Mouse (Mus musculus) 416B (cell line): ENCODE results near the gene Elavl1.
"Not testable (repeated sequence)": the region's sequence is repeated elsewhere in the genome, so short reads cannot be mapped to it uniquely, and the experiment has no call there.

Source experiments
- DNase-seq: peaks from one replicate; pipeline ENCODE4 v3.0.0; 2011; ENCODE audit warnings: low read depth

Elavl1 gene

GRCm38 (mm10) chr8:4257350-4257749 is 67.9 kb downstream of the Elavl1 start:
- DNase-seq: no peak

- DNase-seq: no peak
These were observed 68.3 kb downstream of the Elavl1 start for GRCm38 (mm10) chr8:4256911-4257310.

- DNase-seq: not testable (repeated sequence)
These were observed 69.7 kb downstream of the Elavl1 start for GRCm38 (mm10) chr8:4255471-4255870.

- peak; percentile 76 for DNase-seq
These were observed 71.2 kb downstream of the Elavl1 start for GRCm38 (mm10) chr8:4254001-4254400.

- peak; percentile 94 for DNase-seq
These were observed 72.0 kb downstream of the Elavl1 start, which contains the start of gene Snapc2 for GRCm38 (mm10) chr8:4252934-4253841. Gene Snapc2, plus strand, starts transcription at chr8:4253080.

GRCm38 (mm10) chr8:4252116-4252760 is 73.0 kb downstream of the Elavl1 start:
- peak; percentile 40 for DNase-seq

- DNase-seq: peak; percentile 79
These were observed 74.8 kb downstream of the Elavl1 start for GRCm38 (mm10) chr8:4250306-4250970.

- no peak for DNase-seq
These were observed 76.0 kb downstream of the Elavl1 start for GRCm38 (mm10) chr8:4249213-4249612.

GRCm38 (mm10) chr8:4247951-4248540 is 77.2 kb downstream of the Elavl1 start, which contains the start of gene Tgfbr3l:
Gene Tgfbr3l, plus strand, starts transcription at chr8:4248214.
- no peak for DNase-seq

- DNase-seq: no peak
These were observed 78.0 kb downstream of the Elavl1 start for GRCm38 (mm10) chr8:4247241-4247640.

- no peak for DNase-seq
These were observed 79.5 kb downstream of the Elavl1 start for GRCm38 (mm10) chr8:4245737-4246136.

- no peak for DNase-seq
These were observed 80.2 kb downstream of the Elavl1 start for GRCm38 (mm10) chr8:4245061-4245460.

GRCm38 (mm10) chr8:4239193-4239890 is 85.9 kb downstream of the Elavl1 start:
- DNase-seq: peak; percentile 49

- DNase-seq: peak; percentile 99
These were observed 86.6 kb downstream of the Elavl1 start, which contains the start of the genes Map2k7 and Gm49320 for GRCm38 (mm10) chr8:4238434-4239192. Gene Map2k7, plus strand, starts transcription at chr8:4238740. Gene Gm49320, plus strand, starts transcription at chr8:4238865.

- peak; percentile 85 for DNase-seq
These were observed 87.3 kb downstream of the Elavl1 start for GRCm38 (mm10) chr8:4237814-4238433.
